Comparison of ENCODE assay signal across 9 mouse cellular contexts in the genomic region with DNA sequence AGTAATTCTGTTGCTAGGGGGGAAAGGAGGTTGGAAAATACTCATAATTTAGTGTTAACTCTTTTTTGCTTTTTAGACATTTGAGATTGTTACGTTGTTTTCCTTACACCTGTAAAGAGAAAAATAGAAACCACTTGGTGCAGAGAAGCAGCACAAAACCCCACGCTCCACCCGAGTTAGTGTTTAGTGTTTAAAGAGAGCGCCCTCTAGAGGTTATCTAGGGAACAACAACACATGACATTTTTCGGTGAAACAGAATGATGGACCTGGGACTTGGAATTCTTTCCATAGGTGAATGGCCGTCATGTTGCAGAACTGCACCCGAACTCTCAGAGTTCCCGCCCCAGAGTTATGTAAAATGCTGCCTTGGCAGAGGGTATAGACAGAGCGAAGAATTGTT. TPM values are rescaled to one million over a fixed set of nuclear protein-coding genes. Genes with fewer than 3 reads are reported as not detected.
A peak's percentile ranks its signal among the peaks of the same experiment; 100 is the strongest.
DNase-seq lines count a peak whose midpoint lies in the region; ATAC-seq lines count a peak whose summit lies in the region.
"Had no signal": no experiment of that assay in that cellular context is flagged by ENCODE, and none has a peak within 500 bp of the region (broad histone marks: within the 10 kb centered on the region; RNA-seq: fewer than 3 reads in every experiment).

No protein-coding gene starts in this region.

- no peaks in the 10 kb centered on the region for H3K9me3 ChIP-seq in heart, embryonic 12.5 days (replicated peaks)
- H3K9me3 ChIP-seq in forebrain, embryonic 11.5 days (ENCODE audit: control insufficient read depth, low read length) = no peaks in the 10 kb centered on the region

- no peak overlapping the region for H3K4me2 ChIP-seq in heart, embryonic 12.5 days
- H3K4me2 ChIP-seq in forebrain, embryonic 11.5 days (ENCODE audit: low read depth, low read length, severe bottlenecking) = no peak overlapping the region

- no peaks in the 10 kb centered on the region for H3K4me1 ChIP-seq in heart, embryonic 12.5 days (replicated peaks)
- no peaks in the 10 kb centered on the region for H3K4me1 ChIP-seq in forebrain, embryonic 11.5 days (replicated peaks; ENCODE audit: control insufficient read depth, insufficient read depth, low read length)

- no peak for ATAC-seq in heart, embryonic 12.5 days (ENCODE audit: insufficient number of reproducible peaks, low FRiP score)
- ATAC-seq in forebrain, embryonic 11.5 days (replicated peaks; ENCODE audit: low FRiP score) = no peak

- no peak overlapping the region for H3K9ac ChIP-seq in heart, embryonic 12.5 days
- H3K9ac ChIP-seq in forebrain, embryonic 11.5 days (ENCODE audit: low read length) = no peak overlapping the region

- H3K36me3 ChIP-seq in heart, embryonic 12.5 days = no peaks in the 10 kb centered on the region
- no peaks in the 10 kb centered on the region for H3K36me3 ChIP-seq in forebrain, embryonic 11.5 days (ENCODE audit: control insufficient read depth, insufficient read depth, low read length)

- peaks cover 10% of the 10 kb centered on the region; the same call in 1 of the 2 replicates for H3K27me3 ChIP-seq in heart, embryonic 12.5 days (replicated peaks)
- H3K27me3 ChIP-seq in forebrain, embryonic 11.5 days (ENCODE audit: control insufficient read depth, insufficient read depth, low read length) = no peaks in the 10 kb centered on the region

- no peak overlapping the region for H3K4me3 ChIP-seq in heart, embryonic 12.5 days
- H3K4me3 ChIP-seq in forebrain, embryonic 11.5 days (ENCODE audit: low read depth, low read length) = no peak overlapping the region

- DNase-seq in heart, adult 18-20 months = peak; percentile 50 to 79
- DNase-seq in 416B (ENCODE audit: low read depth) = peak; percentile 68
- peak; percentile 50 for DNase-seq in T-cell, adult 2 months (ENCODE audit: low spot score)
- peak; percentile 58 for DNase-seq in embryo, embryonic 11 days
- peak; percentile 35 for DNase-seq in layer of hippocampus, adult 9-11 months
- peak; percentile 75 for DNase-seq in retina, postnatal 1 day
- no peak for DNase-seq in forebrain, embryonic 11.5 days (ENCODE audit: low spot score)

- WGBS in heart, embryonic 12.5 days = 21% methylated on average over 9 of the region's 9 CpGs
- WGBS in forebrain, embryonic 11.5 days = 35% methylated on average over 9 of the region's 9 CpGs

- no peak overlapping the region for H3K27ac ChIP-seq in heart, embryonic 12.5 days (ENCODE audit: poor library complexity, severe bottlenecking)
- no peak overlapping the region for H3K27ac ChIP-seq in forebrain, embryonic 11.5 days (ENCODE audit: low read depth, low read length)

RNA-seq across cellular contexts. Expression of a gene that starts 13.1 kb away (rescaled TPM):
- total RNA-seq in heart, adult 18-20 months (2021) = not detected
- not detected in 2 replicates for polyA plus RNA-seq in heart, embryonic 12.5 days (2016; fragmentation: Nextera tagmentation; extraction: Ambion mirVana)
- polyA plus RNA-seq in forebrain, embryonic 11.5 days (2014; fragmentation: Nextera tagmentation; extraction: Ambion mirVana) = not detected in 2 replicates
- total RNA-seq: layer of hippocampus, postnatal 36 days had no signal

RNA-seq across cellular contexts. Expression of a gene that starts 42.5 kb away (rescaled TPM):
- 1 to 10 TPM; 4.0 to 7.2 TPM for total RNA-seq in heart, adult 18-20 months (2021)
- 0.06 TPM in 1 of 2 replicates, not detected in the other for polyA plus RNA-seq in heart, embryonic 12.5 days (2016; fragmentation: Nextera tagmentation; extraction: Ambion mirVana)
- polyA plus RNA-seq in forebrain, embryonic 11.5 days (2014; fragmentation: Nextera tagmentation; extraction: Ambion mirVana) = 0.17 and 0.21 TPM in 2 replicates
- total RNA-seq: layer of hippocampus, postnatal 36 days had no signal

RNA-seq across cellular contexts. Expression of a gene that starts 54.2 kb away (rescaled TPM):
- 1 to 10 TPM; 1.6 to 1.9 TPM for total RNA-seq in heart, adult 18-20 months (2021)
- 3.8 and 7.8 TPM in 2 replicates for polyA plus RNA-seq in heart, embryonic 12.5 days (2016; fragmentation: Nextera tagmentation; extraction: Ambion mirVana)
- polyA plus RNA-seq in forebrain, embryonic 11.5 days (2014; fragmentation: Nextera tagmentation; extraction: Ambion mirVana) = 2.5 and 2.7 TPM in 2 replicates
- total RNA-seq: layer of hippocampus, postnatal 36 days had no signal
